Mouse (Mus musculus) lung, adult 2 months (tissue): ENCODE measurements around the gene Ccng2. TPM values are rescaled to one million over a fixed set of nuclear protein-coding genes. Genes with fewer than 3 reads are reported as not detected.

Source experiments
- DNase-seq: peaks from one replicate; pipeline ENCODE4 v3.0.0; 2022
- H3K4me1 ChIP-seq: fragments of 200-500 bp; 2 replicates; pipeline ENCODE4 v1.6.1; 2011; ENCODE audit warnings: low read length; ENCODE audit not compliant: control insufficient read depth, insufficient read depth
- H3K4me3 ChIP-seq: fragments of 200-500 bp; replicated peaks from 2 replicates; pipeline ENCODE3; 2011; ENCODE audit warnings: low read depth, mild to moderate bottlenecking, control low read depth, low read length; ENCODE audit errors: extremely low read depth
- CTCF ChIP-seq: fragments of 200-500 bp; IDR thresholded peaks from 2 replicates; pipeline ENCODE4 v1.5.1; 2011; ENCODE audit warnings: mild to moderate bottlenecking, low read length, control low read depth; ENCODE audit not compliant: insufficient read depth
- POLR2A ChIP-seq: fragments of 200-500 bp; IDR thresholded peaks from 2 replicates; pipeline ENCODE4 v1.6.1; 2011; ENCODE audit warnings: low read depth, mild to moderate bottlenecking, control low read depth, low read length, borderline replicate concordance; ENCODE audit errors: extremely low read depth
- WGBS: fragments of 180-500 bp; shearing (Covaris S2); methylation state at CpG from one replicate; pipeline ENCODE4 v1.1.7; 2018; 5-methylcytosine and 5-hydroxymethylcytosine counted together
- polyA plus RNA-seq: library from polyadenylated mRNA; depleted of rRNA; stranded (reverse); fragments of >200 nt; gene quantifications from 2 replicates; pipeline ENCODE4 v1.2.3, GENCODE M21; 2012

Ccng2 gene
- polyA plus RNA-seq, 1 experiment, result 23.6 TPM

DNA sequence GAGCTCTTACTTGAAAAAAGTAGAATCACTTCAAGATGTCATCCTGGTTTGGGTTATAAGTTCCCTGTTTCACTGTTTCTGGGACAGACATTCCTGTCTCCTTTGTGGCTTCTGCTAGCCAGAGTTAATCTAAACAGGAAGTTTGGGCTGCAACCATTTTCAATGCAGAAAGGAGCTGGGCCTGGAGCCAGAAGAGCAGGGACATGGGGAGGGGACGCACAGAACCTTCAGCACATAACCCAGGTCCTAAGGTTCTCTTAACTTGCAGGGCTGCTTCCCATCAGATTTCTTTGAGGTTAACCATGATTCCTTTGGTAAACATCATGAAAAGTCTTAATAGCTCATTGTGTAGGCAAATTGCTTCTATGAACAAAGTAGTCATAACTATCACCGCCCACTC, 4.3 kb upstream of the Ccng2 start:
- Histone ChIP-seq H3K4me3 (no peak overlapping the region), H3K4me1 (peaks cover 12% of the 10 kb centered on the region)
- DNase-seq, result no peak
- 48% methylated on average over 2 of the region's 2 CpGs for WGBS
- no peak for TF ChIP-seq CTCF
- no peak for TF ChIP-seq POLR2A

DNA sequence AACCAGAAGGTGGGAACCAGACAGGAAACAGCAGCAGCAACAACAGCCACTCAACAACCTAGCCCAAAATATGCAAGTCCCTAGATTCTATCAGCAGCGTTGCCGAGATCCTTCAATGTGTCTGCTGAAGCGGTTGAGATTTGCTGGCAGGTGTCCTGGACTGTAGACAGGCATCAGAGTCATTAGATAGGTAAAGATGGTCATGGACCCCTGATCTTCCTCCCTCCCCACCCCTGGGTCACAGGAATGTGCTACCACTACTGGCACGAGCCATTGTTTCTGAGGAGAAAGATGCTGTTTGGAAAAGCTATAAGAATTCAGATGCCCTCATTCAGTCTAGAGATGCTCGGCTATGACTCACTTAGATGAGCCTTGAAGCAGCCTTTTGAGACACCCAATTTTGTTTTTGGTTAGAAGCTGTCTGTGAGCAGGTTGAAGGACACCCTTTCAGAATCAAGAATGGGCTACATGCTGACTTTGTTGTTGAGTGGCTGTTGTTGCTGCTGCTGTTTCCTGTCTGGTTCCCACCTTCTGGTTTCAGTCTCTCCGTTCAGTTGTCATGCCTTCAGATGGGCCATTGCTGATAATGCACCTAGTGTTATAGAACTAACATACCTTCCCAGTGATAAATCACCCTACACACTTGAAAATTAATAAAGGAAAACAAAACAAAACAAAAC, 3.5 kb upstream of the Ccng2 start:
- Histone ChIP-seq H3K4me1 (peaks cover 12% of the 10 kb centered on the region), H3K4me3 (no peak overlapping the region)
- TF ChIP-seq POLR2A (no peak), CTCF (no peak)
- 66% methylated on average over 6 of the region's 6 CpGs for WGBS
- DNase-seq, result no peak

DNA sequence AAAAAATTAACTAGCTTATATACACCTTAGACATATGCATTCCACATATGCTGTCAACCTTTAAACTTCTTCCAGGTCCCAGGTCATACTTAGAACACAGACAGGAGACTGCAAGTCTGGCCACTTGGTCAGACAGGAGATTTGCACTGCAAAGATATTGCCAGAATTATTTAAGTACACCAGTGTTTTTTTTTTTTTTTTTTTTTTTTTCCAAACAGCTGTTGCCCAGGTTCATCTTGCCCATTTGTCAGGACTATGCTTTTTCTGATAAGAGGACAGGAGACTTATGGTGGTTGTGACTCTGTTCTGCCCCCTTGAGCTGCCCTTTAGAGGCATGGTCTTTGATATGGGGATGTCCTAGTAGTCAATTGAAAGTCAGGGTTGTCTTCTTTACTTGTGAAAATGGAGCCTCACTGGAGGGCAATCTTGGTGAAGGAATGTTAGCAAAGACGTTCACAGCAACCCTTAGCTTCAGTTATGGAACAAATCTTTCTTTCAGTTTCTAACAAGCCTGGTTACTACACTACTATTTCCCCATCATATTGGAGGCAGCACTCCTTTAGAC, 2.8 kb upstream of the Ccng2 start:
- no peak for DNase-seq
- 67% methylated on average over 1 of the region's 1 CpGs for WGBS
- TF ChIP-seq POLR2A (no peak), CTCF (no peak)

DNA sequence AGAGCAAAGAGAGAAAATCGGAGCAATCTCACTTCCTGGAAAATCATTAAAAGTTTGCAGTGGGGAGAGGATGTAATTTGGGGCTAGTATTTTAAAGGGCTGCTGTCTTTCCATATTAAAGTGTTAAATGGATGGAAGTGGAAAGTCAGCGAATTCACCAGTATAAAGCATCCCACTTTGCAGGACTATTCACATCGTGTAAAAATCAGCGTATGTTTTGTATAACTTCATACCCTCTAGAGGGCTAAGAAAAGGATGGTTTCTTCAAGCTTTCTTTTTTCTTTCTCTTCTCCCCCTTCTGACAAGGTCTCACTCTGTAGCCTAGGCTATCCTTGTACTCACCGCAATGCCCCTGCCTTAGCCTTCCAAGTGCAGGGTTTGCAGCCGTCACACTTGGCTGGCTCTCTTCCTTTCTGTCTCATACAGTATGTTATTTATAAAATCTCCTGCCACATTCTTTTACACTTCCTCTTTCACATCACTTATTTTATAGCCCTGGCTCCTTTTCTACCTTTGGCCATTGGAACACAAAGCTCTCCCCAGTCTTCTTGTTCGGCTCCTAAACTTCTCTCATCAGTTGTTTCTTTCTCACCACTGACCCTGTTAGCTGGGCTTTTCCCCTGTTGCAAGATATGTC, 1.8 kb upstream of the Ccng2 start:
- TF ChIP-seq POLR2A (no peak), CTCF (no peak)
- DNase-seq, result peak; percentile 8
- H3K4me3 ChIP-seq, result no peak overlapping the region

More for the DNA sequence above, 2.8 kb upstream of the Ccng2 start:
- H3K4me1 ChIP-seq, result peaks cover 12% of the 10 kb centered on the region
- H3K4me3 ChIP-seq, result no peak overlapping the region

DNA sequence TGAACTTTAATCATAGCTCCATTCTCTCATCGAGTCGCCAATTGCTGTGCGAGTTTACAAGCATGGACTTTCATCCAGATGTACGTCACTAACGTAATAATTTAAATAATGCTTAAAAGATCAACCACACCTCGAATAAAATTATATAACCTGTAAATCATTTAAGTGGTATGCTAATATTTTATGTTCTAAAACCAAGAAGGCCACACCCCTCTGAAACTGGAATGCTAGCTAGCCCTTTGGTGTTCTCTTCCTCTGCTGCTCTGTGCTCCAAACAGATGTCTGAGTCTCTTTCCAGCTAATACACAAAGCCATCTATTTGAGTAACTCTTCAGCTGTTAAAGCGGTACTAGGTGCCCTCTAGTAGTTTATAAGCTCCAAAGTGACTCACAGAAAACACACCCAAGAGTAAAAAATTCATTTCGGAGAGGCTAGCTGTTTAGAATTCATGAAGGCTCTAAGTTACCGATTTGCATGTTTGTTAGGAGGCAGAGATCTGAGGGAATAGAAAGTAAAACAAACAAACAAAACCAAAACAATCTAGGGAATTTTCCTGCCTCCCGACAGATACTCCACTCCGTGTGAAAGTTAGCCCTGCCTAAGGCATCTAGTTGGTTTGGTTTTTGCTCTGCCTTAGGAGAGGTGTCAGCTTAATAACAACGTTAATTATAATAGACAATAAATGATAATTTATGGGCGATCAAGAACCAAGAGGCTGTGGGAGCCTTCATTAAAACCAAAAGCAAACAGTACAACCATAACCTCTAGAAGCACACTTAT, 1.1 kb upstream of the Ccng2 start:
- no peak for DNase-seq
- H3K4me3 ChIP-seq, result peak overlapping the region; percentile 52
- TF ChIP-seq CTCF (no peak), POLR2A (no peak)
- H3K4me1 ChIP-seq, result peaks cover 12% of the 10 kb centered on the region
- 36% methylated on average over 13 of the region's 13 CpGs for WGBS

More for the DNA sequence above, 1.8 kb upstream of the Ccng2 start:
- 56% methylated on average over 7 of the region's 7 CpGs for whole genome bisulfite sequencing
- peaks cover 12% of the 10 kb centered on the region for H3K4me1 ChIP-seq

DNA sequence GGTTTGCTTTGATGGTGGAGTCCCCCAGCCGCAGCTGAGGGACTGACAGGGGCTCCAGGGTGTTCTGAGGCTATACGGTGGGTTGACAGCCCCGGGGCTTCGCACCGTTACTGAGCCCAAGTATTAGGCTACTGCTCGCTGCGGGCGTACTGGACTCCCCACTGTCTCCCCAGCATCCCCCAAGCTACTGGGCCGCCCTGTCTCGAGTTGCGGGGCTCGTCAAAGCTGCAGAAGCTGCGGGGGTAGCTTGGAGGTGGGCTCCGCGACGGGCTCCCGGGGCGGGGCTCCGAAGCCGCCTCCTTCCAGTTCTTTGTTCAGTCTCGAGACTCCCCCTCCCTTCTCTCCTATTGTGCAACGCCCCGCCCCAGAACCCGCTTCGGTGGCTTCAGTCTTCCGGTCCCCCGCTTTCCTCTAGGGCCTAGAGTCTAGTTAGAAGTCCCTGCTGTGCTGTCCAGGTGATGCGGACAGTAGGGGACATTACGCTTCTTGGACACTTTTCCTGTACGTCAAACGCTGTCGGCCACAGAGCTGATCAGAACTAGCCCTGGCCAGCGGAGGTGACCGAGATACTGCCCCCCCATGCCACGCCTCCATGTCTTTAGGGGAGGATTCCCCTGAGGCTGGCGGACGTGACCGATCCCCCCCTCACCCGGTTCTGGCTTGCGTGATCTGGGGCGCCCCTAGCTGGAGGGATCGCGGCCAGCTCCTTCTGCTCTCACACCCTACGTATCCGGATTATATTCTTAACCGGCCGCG, 972 bp downstream of the Ccng2 start:
- Histone ChIP-seq H3K4me1 (peaks cover 5% of the 10 kb centered on the region), H3K4me3 (peak overlapping the region; percentile 94)
- DNase-seq, result peak; percentile 84
- WGBS, result under 1% methylated on average over 48 of the region's 48 CpGs
- TF ChIP-seq POLR2A, result peak; percentile 15; the same call in 1 of the 2 replicates
- TF ChIP-seq CTCF, result peak; percentile 14; the same call in 1 of the 2 replicates

DNA sequence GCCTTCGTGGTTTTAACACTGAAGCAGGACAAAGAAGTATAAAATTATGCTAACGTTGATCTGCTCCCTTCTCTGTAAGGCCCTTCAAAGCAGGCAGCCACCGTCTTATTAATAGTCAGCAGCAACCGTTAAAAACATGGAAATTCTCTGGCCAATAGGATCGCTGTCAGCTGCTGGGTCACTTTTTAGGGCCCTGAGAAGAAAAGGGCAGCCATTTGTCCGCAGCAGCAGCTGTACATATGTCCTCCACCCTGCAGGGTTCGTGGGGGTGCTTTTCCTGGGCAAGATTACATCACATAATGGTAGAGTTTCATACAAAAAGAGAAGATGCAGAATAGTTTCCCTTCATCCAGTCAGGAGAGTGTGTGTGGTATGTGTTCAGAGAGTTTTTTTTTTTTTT, 3.0 kb downstream of the Ccng2 start:
- H3K4me1 ChIP-seq, result peaks cover 5% of the 10 kb centered on the region; the same call in 1 of the 2 replicates
- 45% methylated on average over 7 of the region's 7 CpGs for WGBS
- no peak for DNase-seq
- no peak overlapping the region for H3K4me3 ChIP-seq
- TF ChIP-seq POLR2A (no peak), CTCF (no peak)

DNA sequence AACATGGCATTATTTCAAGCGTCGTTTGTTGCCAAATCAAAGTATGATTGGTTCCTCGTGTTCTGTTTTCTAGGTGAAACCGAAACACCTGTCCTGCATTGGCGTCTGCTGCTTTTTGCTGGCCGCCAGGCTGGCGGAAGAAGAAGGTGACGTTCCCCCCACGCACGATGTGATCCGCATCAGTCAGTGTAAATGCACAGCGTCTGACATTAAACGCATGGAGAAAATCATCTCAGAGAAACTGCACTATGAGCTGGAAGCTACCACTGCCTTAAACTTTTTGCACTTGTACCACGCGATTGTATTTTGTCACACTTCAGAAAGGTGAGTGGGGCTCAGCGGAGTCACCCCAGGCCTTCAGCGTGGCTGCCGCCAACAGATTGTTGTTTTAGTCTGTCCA, 3.7 kb downstream of the Ccng2 start:
- Histone ChIP-seq H3K4me1 (peaks cover 5% of the 10 kb centered on the region; the same call in 1 of the 2 replicates), H3K4me3 (no peak overlapping the region)
- WGBS, result 94% methylated on average over 18 of the region's 18 CpGs
- TF ChIP-seq CTCF (no peak), POLR2A (no peak)
- DNase-seq, result no peak
